Mouse (Mus musculus) naive thymus-derived CD4-positive, alpha-beta T cell, adult 2 months (primary cell): ENCODE data around the gene 1600002K03Rik.
"Not testable (repeated sequence)": the region's sequence is repeated elsewhere in the genome, so short reads cannot be mapped to it uniquely, and the experiment has no call there.

ENCODE experiments used
- DNase-seq: peaks from one replicate; pipeline ENCODE4 v3.0.0-alpha.2; 2011; ENCODE audit warnings: low read depth

Gene 1600002K03Rik

DNA sequence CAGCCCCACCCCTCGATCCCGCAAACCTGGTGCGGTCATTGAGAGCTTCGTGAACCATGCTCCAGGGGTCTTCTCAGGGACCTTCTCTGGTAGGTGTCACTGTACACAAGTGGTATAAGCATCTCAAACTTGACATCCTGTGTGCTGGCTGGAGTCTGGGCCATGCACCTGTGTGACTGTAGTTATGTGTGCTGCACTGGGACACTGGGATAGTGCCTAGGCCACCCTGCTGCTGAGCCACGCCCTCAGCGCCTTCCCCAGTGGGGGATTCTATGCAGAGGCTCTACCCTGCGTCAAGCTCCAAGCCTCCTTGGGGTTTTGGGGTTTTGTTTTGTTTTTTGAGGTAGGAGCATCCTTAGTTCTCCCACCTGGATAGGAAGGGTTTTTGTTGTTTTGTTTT, 18.4 kb upstream of the 1600002K03Rik start:
- no peak for DNase-seq

- no peak for DNase-seq
Measured at GRCm38 (mm10) chr10:80155277-80155676, 17.5 kb upstream of the 1600002K03Rik start.

DNA sequence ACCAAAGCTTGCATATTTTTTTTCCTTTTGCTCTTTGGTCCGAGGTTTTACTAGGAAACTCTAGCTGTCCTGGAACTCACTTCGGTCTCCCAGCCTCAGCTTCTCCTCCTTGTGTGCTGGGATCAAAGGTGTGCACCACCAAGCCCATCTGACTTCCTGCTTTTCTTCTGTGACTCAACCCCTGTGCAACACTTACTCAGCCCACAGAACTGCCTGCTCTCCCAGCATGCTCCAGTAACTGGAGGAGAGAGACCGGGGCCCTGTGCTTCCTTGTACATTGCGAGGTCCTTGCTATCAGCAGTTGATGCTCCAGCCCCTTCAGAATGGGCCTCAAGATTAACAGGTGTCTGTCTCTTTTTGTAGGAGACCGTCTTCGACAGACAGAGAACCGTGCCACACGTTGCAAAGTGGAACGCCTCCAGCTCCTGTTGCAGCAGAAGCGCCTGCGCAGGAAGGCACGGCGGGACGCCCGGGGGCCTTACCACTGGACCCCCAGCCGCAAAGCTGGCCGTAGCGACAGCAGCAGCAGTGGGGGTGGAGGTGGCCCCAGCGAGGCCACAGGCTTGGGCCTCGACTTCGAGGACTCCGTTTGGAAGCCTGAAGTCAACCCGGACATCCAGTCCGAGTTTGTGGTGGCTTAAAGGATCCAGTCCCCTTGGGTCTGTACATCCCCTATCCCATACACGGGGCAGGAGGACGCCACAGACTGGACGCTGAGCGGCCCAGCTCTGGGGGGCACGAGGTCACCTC, 16.6 kb upstream of the 1600002K03Rik start:
- peak; percentile 40 for DNase-seq

GRCm38 (mm10) chr10:80156752-80157053, 16.0 kb upstream of the 1600002K03Rik start:
- no peak for DNase-seq

DNA sequence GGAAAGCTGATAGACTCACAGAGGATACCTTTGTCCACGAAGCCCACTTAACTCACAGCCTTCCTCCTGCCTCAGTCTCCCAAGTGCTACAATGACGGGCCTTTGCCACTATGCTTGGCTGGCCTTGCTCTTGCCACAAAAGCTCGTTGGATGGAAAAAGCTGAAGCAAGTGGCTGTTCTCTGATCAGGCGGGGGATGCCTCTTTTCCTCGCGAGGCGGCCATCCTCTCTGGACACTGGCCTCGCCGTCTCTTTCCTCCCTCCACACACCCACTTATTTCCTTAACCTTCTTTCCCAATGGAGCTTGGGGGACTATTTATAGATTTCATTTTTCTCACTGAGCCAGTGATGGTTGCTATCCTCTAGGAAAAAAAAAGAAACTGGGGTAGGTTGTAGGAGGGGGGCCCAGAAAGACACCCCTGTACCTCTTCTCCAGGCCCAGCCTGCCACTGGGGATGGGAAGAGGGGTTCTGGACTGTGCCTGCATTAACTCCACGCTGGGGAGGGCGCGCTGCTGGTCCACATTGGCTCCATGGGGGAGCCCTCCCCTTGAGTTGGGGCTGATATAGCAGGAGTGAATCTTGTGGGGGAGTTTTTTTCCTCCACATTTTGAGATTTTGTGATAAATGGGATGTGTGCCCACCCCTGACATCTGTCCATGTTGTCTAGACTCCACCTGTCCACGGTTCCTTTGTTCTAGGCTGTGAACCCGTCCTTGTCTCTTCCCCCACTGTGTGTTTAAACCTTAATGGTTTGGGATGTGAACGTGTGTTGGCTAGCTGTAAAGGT, 15.4 kb upstream of the 1600002K03Rik start:
- no peak for DNase-seq

DNA sequence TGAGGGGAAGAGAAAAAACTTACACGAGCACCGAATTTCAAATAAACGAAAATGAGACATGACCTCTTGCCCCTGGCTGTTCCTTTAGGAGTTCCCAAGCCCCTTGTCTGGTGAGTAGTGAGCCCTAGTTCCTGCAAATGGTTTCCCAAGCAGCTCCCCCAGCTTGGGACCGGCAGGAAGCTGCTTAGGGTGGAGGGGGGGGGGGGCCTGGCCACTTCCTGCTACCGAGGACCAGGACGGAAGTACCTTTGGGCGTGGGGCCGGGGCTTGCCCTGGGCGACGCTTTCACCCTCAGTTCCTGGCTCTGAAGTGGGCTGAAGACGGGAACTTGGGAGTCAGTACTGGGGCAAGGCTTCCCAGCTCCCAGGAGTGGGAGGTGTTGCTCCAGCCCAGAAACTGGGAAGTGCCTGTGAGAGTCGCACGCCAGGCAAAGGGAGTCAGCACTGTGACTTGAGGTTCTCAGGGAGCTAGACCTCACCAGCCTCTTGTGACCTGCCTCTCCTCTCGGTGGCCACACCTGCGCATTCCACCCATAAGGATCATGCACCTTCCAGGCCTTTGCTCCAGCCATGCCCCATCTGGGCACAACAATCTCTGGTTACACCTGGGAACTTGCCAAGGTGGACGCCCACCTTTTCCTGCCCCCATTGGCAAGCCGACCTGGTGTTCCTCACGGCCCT, 14.3 kb upstream of the 1600002K03Rik start:
- peak; percentile 81 for DNase-seq

DNA sequence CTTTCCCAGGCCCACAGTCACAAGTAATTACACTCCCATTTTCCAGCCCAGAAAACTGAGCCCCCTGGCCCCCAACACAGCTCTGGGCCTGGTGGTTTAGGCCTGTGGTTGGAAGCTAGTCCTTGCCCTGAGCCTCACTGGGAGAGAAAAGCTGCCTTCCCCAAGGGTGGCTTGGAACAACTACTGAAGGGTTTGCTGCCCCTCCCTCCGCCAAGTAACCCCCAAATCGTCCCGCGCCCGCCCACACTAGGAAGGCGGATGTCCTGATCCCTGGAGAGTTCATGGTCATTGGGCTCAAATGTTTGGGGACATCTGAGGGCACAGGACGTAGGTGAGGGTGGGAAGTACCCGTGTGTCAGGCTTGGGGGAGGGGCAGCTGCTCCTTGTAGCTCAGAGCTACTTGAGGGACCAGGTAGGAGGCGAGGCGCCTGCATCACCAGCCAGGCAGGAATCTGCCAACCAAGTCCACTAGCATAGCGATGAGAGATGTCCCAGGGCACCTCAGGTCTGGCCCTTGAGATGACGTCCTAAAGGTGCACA, 13.7 kb upstream of the 1600002K03Rik start:
- DNase-seq, result no peak

DNA sequence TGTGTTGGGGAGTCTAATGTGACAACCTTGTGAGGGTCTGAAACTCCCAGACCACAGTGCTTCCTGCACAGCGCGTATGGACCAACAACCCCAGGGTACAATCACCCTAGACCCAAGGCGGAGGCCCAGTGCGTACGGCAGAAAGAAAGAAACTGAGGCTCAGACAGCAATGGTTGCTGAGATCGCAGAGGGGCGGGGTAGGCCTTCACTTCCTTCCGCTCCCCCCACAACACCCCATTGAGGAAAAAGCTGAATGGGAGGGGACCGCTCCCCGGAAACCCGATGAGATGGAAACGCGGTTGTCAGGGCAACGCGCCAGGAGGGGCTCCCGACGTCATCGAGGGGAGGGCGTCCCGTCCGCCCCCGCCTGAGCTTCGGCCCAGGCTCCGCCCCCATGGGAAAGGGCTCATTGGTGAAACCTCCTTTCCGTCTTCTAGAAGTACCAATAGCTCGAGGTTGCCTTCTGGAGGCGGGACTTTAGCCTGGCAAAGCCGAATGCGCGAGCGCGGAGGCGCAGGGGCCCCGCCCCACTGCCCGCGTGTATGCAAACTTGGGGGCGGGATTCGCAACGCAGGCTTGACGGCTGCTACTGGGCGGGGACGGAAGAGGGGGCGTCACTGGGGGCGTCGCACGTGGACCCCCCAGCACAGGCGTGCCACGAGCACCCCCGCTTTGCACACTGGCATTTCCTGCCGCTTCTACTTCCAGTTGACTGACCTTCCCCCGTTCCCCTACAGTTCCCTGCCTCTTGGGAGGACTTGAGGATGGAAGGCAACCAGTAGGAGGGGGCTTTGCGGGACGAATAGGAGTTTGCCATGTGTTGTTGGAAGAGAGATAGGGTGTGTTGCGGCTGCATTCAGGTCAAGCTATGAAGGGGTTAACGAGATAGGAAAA, 12.9 kb upstream of the 1600002K03Rik start:
- DNase-seq, result peak; percentile 100

DNA sequence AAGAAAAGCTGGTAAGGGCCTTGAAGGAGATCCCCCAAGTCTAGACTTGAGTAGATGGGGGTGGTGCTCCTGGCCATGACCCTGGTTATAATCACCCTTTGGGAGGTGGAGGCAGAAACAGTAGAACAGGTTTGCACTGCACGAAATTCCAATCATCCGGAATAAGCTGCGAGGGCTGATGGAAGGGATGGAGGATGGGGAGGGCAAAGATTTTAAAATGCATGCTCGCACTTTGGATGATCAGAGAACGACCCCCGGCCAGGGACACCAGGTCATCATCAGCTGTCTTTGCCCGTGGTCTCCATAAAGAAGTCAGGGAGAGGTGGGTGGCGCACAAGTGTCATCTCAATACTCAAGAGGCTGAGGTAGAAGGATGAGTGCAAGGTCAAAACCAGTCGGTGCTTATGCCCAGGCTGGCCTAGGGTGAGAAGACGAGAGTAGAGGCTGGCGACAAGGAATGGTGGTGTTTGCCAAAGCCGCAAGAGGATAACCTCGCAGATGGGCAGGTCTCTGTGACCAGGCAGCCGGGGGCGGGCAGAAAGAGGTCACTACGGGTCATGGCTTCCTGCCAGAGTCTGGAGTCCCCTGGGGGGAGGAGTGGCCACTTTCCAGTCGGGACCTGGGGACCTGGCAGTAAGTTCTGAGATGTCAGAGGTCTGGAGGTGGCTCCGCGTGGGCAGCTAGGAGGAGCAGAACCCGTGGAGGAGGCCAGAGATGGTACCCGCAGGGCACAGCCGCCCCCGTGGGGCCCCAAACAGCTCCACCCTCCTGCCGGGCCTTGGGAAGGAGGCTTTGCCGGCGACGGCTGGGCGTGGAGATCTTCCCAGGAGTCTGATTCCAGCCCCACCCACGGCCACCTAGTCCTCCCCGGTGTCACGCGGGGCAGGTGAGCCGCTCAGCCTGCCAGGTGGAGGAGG, 12.0 kb upstream of the 1600002K03Rik start:
- DNase-seq, result peak; percentile 61

- no peak for DNase-seq
Measured at GRCm38 (mm10) chr10:80161522-80162242, 11.1 kb upstream of the 1600002K03Rik start.

GRCm38 (mm10) chr10:80162243-80162608, 10.5 kb upstream of the 1600002K03Rik start:
- DNase-seq, result no peak

DNA sequence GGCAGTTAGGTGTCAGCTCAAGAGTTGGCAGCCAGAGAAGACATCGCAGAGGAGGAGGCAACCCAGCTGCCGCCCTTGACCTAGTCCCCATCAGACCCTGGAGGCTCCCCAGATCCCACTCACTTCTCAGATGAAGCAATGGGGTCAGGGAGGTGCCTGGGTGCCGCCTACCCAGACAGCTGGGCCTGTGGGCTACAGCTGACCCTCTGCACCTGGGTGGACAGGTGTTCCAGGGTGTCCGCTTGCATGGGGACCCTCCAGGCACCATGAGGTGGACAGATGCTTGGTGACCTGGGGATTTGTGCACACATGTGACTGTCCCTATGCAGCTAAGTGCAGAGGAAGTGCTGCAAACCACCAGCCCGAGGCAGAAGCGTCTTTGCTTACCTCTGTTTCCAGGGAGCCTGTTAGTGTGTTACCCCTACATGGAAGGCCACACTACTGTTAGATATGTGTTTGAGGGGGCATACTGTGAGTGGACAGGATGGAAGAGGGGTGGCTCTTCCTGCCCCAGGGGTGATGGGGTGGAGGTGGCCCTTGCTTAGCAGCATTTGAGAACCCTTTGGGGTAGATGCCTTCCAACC, 9.9 kb upstream of the 1600002K03Rik start:
- DNase-seq, result peak; percentile 54

- DNase-seq, result no peak
Measured at GRCm38 (mm10) chr10:80163721-80164120, 9.0 kb upstream of the 1600002K03Rik start.

GRCm38 (mm10) chr10:80164161-80164997, 8.4 kb upstream of the 1600002K03Rik start:
- no peak for DNase-seq

DNA sequence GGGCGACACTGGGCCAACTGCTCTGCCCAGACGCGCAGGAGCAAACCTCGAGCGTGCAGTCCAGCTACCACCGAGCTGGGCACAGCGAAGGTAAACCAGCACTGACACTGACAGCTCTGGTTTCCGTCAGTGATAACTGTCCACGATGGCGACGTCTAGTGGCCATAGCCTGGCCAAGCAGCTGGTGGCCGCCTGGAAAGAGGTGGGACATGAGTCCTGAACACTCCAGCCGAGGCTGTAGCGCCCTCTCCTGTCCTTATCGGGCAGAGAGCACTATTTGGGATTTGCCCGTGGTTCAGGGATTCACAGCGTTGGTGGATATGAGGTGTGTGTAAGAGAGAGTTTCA, 7.8 kb upstream of the 1600002K03Rik start:
- peak; percentile 93 for DNase-seq

DNA sequence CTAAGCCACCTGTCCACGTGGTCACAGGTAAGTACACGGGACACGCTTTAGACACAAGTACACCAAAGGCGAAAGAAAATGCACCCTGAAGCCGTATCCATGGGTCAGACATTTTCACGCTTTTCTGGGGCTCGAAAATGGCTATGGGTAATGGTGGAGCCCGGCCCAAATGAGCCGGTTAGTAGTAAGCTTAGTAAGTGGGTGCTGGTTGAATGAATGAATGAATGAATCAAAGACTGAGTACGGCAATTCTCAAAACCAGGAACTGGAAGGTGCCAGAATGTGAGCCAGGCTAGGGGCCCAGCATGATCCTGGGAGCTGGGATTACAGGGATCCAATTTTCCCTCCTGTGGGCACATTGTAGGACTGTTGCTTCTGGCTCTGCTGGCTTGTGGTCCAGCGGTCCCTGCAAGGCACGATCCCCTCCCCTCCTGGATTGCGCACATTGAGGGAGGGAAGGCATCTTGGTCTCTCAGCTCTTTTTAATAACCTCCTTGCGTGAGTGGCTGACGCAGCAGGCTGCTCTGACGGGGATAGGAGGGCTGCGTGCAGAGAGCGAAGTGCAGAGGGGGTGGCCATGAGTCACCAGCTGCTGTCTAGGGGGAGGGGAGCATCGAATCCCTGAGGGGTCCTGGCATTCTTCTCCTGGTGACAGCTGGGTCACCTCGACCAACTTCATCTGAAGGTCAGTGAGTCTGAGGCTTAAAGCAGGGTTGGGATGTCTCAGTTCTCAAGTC, 7.2 kb upstream of the 1600002K03Rik start, which contains the start of gene Cirbp:
Cirbp (plus strand) TSS at position 594 of the 737 bp plus-strand sequence.
- no peak for DNase-seq

DNA sequence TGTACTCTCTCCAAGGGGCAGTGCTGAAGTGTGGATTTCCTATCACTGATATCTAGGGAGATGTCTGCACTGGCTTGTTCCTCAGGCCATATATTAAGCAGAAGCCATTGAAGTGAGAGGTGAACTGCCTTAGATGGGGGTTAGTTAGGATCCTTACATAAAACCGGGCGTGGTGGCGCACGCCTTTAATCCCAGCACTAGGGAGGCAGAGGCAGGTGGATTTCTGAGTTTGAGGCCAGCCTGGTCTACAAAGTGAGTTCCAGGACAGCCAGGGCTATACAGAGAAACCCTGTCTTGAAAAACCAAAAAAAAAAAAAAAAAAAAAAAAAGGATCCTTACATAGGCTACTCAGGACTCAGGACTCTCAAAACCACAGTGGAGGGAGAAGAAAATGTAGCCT, 6.6 kb upstream of the 1600002K03Rik start:
- DNase-seq, result not testable (repeated sequence)
